Mouse (Mus musculus) CD8-positive naive resting alpha-beta T cell, adult 2 months (primary cell): ENCODE measurements around the gene Eid1.

Experiments
- DNase-seq, 2 experiments: peaks; one replicate each; pipeline ENCODE4 v3.0.0; 2022; ENCODE audit warnings: low read depth in 2 of 2, low spot score in 2 of 2

Eid1 gene

DNA sequence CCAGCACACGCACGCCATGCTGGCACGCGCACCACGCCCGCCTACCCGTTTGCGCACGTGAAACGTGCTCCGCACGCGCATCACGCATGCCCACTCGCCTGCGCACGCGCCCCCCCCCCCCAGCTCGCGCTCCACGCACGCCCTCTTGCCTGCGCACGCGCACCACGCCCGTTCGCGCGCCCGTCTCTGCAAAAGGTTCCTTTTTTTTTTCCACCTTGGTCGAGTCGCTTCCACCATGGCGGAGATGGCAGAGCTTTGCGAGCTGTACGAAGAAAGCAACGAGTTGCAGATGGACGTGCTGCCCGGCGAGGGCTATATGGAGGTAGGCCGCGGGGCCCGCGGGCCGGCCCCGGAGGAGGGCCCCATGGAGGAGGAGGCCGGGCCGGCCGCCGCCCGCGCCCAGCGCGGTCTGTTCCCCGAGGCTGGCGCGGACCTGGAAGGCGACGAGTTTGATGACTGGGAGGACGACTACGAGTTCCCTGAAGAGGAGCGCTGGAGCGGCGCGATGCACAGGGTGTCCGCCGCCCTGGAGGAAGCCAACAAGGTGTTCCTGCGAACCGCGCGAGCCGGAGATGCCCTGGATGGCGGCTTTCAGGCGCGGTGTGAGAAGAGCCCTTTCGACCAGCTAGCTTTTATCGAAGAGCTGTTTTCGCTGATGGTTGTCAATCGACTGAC lies at the start of gene Eid1:
Eid1 (plus strand) TSS at position 139 of the 675 bp plus-strand sequence.
- peak; percentile 49 to 59 for DNase-seq

DNA sequence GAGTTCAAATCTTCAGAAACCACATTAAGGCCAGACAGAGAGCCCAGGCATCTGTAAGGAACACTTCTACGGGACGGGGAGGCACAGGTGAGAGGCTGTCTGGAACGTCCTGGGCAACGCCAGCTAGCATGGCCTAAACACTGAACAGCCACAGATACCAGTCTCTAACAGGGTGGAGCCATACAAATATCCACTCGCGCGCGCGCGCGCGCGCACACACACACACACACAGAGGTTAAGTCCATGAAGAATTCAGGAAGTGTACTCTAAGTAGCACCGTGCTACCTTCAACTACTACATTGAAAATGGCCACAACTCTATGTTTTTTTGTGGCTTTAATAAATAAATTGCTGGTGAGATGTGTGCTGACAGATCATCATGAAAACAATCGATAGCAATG lies 49.7 kb upstream of the Eid1 start:
- DNase-seq, result no peak

DNA sequence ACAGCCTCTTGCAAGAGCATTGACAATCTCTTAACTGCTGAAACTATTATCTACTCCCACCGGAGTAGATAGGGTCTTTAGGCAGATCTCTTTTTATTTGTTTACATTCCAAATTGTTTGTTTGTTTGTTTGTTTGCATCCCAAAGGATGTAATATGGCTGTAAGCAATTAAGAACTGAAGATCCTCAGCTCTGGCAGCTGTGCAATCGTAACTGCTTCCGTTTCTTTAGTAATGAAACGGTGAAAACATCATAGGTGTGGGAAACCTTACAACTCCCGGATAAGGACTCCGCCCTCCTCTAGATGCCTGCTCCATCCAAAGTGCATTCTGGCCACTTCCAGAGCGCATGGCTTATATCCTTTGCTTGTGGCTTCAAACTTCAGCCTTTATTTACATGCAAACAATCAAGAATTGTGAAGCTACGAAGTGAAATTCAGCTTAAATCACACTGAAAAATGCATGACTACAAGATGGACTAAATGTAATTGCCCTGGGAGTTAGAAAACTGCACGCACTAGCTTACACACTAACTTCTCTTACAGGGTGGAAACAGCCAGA lies 48.7 kb upstream of the Eid1 start:
- DNase-seq, result no peak

DNA sequence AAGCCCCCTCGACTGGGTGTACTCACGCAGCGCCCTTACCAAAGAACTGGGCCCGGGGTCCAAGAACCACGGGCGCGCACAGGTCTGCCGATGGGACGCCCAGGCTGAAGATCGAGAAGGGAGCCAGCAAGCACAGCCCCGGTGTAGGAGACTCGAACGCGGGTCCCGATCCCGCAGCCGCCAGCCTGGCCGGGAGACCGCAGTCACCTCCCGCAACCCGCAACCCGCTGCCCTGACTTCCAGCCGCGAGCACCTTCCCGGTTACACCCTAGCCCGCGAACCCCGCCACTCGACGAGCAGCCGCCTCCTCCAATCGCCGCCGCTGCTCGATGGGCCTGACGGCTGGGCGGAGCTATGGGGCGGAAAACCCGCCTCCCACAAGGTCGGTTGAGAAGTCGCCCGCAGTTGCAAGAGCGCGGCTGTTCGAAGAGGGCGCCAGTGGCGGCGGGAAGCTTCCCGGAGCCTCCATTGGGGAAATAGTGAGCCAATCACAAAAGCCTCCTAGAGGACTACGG lies 48.0 kb upstream of the Eid1 start, which contains the start of gene Cep152:
Cep152 (minus strand) TSS at position 277 of the 515 bp plus-strand sequence.
- DNase-seq, result peak; percentile 88 to 90

DNA sequence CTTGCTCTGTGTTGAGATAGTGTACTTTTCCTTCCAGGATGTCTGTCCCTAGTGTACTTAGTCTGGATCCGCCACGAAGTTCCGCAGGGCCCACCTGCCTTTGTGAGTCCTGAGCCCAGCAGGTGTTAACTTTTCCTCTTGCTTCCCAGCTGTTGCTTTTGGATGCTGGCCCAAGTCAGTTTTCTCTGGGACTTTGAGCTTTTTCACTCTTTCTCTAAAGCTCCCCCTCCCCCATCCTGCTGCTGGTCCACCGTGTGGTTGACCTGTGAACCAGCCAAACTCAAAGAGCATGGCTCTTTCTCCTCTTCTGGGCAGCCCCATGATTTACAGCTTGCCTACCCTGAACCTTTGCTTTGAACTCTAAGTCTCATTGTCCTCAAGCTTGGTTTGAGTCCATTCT lies 46.4 kb upstream of the Eid1 start:
- DNase-seq, result no peak

DNA sequence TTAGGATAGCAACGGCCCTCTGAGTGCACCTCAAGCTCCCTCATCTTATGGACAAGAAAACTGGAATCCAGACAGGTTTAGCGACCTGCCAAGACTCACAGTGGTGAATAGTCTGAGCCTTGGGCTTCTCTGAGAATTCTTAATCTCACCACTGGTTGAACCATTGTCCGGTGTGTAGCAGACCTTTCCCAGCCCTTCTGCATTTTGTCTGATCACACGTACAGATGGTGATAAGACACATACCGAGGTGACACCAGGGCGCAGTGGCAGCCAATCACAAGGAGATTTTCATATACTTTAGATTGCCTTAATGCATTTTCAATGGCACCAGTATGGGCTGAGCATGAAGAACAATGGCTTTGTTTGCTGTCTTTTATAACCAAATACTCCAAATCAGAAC lies 44.4 kb upstream of the Eid1 start:
- no peak for DNase-seq

DNA sequence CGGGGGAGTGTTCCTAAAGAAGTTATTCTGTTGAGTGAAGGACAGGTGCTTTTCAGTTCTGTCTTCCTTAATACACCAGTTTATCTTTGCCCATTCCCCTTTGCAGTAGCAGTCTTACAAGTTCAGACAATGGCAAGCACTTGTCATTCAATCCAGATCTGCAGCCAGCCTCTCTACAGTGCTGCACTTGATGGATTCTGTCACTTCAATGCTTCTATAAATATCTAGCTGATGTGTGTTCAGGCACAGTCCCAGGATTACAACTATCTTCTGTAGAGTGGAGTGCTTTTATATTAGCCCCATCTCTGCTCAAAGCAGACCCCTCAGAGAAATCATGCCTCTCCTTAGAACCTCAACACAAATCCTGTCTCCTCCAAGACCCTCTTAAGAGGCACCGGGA lies 42.9 kb upstream of the Eid1 start:
- DNase-seq, result no peak

DNA sequence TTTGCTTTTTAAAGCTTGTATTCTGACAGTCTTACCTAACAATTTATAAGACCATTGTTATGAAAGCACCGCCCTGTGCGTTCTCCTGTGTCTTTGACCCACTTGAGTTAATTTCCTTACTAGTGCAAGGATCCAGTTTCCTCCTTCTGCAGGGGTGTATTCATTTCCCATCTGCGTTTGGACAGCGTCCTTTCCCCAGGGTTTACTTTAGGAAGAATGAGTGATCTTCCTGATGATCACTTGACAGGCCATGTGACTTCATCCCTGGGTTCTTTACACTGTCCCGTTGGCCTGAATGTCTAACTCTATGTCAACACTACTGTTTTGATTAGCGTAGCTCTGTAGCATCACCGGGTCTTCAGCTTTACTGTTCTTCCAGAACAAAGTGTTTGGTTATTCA lies 35.6 kb upstream of the Eid1 start:
- no peak for DNase-seq

DNA sequence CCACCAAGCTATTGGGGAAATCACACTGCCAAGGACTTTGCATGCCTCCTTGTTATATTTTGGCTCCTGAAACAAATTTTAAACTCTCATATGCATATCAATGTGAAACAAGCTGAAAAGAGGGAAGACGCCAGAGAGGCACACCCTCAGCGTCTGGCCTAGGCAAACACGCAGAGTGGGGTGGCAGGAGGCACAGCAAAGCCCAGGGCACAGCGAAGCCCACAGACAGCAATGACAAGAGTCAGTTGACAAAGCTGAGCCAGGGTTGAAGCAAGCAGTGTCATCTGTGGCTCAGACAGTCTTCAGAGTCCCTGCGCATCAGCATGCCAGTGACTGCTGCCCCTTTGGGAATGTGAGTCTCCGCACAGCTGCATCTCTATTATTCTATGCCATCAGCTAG lies 28.0 kb upstream of the Eid1 start:
- no peak for DNase-seq

DNA sequence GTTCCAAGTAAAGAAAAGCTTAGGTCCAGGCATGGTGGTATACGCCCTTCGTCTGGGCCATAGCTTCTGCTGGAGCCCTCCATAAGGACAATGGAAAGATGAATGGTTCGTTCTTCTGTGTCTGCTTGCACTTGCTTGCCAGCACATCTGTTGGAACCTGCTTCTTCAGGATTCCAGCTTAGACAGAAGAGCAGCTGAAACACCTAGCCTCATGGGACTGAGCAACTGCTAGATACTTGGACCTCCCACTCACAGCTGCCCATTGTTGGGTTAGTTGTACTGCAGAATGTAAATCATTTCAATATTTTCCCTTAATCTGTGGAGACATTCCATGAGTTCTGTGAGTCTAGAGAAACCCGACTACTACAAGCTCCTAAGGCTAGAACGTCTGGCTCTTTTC lies 22.9 kb upstream of the Eid1 start:
- no peak for DNase-seq

DNA sequence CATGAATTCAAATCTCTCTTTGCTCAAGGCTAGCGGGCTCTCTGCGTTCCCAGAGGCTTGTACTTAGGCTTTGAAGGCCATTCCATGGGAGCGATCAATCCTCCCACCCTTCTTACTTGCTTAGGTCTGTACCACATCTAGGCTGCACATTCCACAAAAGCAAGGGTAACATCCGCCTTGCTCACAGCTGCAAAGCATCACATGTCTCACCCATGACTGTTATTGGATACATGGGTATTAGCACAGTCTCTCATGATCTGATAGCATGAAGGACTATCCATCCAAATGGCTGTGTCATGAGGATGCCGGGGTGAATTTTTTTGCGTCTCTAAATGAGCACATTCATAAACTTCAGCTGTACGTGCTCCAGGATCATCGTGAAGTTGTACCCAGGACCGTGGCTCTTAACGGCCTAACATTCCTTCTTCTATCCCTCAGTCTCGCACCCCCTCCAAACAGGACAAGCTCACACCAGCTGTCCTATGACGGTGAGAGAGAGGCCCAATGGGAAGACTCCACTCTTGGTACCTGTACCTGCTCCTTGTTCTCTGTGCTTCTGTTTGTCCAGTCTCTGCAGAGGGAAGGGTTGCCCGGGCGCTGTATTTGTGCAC lies 22.0 kb upstream of the Eid1 start:
- no peak for DNase-seq

DNA sequence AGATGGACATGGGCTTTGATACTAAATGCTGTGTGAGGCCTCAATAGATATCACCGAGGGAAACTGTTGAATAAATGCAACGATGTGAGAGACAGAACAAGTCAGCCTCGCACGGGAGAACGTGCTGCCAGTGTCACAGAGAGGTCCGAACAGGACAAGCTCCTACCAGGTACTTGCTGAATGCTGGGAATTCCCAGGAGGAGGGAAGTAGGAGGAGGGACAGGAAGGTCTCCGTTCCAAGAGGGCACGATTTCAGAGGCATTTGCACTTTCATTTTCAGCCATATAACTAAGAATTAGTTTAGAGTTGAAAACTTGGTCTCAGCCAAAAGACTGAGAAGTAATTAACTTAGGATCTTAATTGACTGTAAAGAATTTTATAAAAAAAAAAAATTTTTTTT lies 21.3 kb upstream of the Eid1 start:
- no peak for DNase-seq

DNA sequence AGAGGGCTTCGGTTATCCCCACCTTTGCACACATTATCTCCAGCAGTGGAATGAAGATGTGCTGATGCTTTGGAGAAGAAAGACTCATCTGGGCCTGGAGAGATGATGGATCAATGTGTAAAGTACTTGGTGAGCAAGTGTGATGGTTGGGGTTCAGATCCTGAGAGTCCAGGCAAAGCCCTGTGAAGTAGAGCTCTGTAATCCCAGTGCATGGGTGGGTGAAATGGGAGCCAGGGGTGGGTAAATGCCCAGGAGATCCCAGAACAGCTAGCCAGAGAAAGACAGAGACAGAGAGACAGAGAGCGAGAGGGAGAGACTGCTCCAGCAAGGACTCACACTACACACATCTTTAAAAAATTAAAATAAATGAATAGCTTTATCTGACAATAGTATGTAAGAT lies 19.6 kb upstream of the Eid1 start:
- no peak for DNase-seq

DNA sequence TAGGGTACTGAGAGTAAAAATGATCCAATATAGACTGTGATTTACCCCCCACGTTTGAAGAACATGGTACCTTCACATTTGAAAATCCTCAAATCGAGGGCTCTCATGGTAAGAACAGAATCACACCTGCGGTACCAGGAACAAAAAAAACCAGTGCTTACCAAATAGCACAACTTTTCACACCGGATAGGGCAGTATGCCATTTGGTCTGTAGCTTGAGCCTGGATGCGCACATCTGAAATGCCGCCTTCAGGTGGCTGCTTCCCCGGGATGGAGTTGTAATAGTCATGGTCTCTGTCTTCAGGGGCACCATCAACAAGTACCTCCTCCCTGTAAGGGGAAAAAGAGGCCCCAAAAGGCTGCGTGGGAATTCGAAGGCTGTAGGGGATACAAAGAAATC lies 17.5 kb upstream of the Eid1 start:
- DNase-seq, result no peak

DNA sequence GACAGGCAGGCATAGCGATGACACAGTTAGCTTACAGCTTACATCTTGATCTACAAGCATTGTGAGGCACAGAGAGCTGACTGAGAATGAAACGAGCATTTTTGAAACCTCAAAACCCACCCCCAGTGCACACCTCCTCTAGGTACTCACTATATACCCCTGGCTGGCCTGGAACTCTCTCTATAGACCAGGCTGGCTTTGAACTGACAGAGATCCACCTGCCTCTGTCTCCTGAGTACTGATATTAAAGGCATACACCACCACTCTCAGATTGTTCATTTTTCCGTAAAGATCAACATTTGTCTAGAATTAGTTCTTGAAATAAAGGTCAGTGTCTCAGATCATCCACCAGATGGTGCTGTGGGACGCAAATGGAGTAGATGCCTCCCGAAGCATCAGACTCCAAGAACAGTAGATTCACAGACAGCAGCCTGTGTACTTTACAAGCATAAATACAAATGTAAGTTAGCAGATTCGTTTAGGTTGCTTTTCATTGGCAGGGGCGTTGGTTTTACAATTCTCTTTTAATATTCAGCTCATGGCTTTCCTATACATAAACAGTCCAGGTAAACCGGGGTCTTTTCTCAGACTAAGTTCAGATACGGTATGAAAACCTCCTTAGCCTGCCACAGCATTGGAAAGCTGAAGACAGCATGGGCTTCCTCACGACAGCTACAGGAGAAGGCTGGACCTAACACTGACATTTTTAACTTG lies 12.9 kb upstream of the Eid1 start:
- peak; percentile 64 to 74 for DNase-seq

DNA sequence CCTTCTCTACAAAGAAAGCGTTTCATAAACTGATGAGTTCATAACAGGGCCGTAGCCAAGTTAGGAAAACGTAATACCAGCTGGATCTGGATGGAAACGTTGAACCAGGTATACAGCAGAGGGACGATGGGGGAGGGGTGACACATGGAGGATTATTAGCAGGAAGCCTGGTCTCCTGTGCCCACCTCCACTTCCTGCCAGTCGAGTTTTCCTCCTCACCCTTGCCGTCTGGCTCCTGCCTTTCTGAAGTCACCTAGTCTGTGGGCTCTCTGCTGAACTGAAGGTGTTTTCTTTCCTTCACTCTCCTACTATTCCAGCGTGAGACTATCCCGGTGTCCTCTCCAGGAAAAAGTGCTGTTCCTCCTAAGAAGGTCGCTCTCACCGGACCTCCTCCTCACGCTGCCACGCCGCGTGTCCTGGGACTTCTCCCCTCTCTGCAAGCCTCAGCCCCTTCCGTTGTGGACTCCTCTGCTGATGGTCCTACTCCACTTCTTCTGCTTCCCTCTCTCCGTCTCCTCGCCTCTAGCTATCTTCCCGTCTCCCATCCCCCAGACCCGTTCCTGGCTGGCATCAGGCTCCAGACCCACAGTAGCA lies 12.3 kb upstream of the Eid1 start:
- DNase-seq, result peak in 1 of 2 experiments; percentile 6

DNA sequence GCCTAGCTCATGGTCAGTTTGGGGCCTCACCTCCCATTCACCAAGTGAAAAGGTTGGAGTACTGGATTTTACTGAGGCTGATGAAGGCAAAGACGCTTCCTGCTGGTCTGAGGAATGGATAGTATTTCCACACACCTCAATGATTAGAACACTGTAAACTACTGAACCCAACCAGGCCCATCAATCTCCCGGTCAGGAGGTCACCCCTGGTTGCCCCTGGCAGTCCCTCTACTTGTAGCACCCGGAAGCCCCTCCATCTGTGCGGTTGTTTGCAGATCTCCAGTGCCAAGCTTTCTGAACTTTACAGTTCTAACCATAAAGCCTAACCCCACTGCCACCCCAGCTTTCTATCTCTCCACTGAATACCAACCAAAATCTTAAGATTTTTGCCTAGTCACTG lies 11.7 kb upstream of the Eid1 start:
- no peak for DNase-seq

DNA sequence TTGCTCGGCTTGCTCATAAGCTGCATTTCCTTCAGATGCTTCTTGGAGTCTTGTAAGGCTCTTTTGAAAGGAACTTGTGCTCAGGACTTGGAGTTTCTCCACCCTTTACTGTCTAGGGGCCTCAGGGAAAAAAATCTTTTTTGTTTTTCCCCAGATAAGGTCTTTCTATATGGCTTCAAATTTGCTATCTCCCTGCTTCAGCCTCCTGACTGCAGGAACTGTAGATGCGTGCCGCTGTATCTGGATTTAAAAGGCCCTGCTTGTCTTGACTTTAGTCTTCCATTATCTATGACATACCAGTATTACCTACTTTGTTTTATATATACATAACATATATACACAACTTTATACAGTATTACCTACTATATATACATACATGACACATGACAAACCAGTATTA lies 10.4 kb upstream of the Eid1 start:
- no peak for DNase-seq

DNA sequence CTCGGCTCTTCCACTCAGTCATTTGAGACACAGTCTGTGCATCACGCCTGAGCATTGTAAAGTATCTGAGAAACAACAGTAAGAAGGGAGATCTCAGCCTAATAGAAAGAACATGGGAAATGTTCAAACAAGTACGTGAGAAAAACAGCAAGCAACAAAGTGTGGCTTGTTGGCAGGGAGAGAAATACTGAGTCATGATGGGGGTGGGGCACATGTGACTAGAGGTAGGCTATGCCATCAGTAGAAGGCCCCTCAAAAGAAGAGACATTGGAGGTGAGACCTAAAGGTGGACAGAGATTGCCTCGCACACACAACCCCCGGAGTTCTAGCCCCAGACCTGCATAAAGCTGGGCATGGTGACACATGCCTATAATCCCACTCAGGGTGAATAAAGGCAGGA lies 7.7 kb upstream of the Eid1 start:
- DNase-seq, result no peak

DNA sequence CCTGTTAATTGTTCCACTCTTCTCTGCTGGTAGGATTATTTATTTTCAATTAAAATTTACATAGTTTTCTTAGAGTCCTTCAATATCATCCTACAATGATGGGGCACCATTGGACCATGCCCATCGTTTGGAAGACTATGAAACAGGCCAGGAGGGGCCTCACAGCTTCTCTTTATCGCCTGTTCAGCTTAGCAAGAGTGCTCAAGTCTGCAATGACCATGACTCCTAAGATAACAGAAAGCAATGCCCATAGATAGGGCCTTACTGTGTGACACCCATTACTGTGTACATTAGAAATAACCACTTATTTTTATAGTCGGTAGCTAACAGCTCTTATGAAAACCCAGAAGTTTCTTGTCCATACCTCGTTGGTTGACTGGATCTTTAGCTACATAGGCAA lies 7.0 kb upstream of the Eid1 start:
- DNase-seq, result no peak

DNA sequence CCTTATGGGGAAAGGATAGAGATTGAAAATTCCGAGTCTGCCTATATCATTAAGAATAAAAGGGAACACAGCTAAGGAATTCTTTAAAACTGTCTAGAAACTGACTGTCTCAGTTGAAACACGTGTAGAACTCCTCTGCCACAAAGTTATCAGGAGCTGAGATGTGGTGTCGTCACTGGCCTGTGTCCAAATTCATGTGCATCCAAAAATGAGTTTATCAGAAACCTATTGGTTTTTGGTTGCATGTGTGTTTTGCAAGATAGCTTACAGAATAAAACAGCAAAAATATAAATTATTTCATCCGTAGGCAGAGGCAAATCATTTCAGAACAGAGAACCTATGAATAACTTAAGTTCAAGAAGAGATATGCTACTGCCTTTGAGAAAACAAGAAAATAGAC lies 6.2 kb upstream of the Eid1 start:
- no peak for DNase-seq

DNA sequence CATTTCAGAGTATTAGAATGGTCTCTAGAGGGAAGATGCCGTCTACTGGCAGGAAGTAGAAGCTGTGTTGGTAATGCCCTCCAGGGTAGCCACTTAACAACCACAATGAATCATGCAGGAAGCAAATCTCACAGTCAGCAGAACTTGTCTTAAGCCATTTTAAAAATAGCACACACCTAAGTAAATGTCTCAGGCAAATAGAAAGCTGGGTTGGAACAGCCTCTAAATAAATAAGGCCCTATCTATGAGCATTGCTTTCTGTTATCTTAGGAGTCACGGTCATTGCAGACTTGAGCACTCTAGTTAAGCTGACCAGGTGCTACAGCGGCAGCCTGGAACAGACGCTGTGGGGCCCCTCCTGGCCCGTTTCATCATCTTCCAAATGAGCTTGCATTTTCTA lies 5.7 kb upstream of the Eid1 start:
- no peak for DNase-seq
